Mouse (Mus musculus) heart, embryonic 13.5 days (tissue): ENCODE results near the gene Megf8. TPM values are rescaled to one million over a fixed set of nuclear protein-coding genes. Genes with fewer than 3 reads are reported as not detected.

ENCODE experiments used
- ATAC-seq: fragments of 200-750 bp; cut with Nextera tagmentation; 2 replicates; pipeline ENCODE4 v1.8.0; 2017; ENCODE audit warnings: moderate TSS enrichment; ENCODE audit not compliant: insufficient number of reproducible peaks, low FRiP score, low TSS enrichment; ENCODE audit errors: extremely low read depth
- H3K27ac ChIP-seq: fragments of 300-500 bp; sonication (generic); replicated peaks from 2 replicates; pipeline ENCODE4 v1.5.1; 2015; ENCODE audit warnings: moderate library complexity, mild to moderate bottlenecking, inconsistent platforms
- H3K27me3 ChIP-seq: fragments of 300-500 bp; sonication (generic); replicated peaks from 2 replicates; pipeline ENCODE4 v1.6.1; 2015; ENCODE audit warnings: mild to moderate bottlenecking, inconsistent platforms
- H3K36me3 ChIP-seq: fragments of 300-500 bp; sonication (generic); 2 replicates; pipeline ENCODE4 v1.6.1; 2015; ENCODE audit warnings: mild to moderate bottlenecking, inconsistent platforms
- H3K4me1 ChIP-seq: fragments of 300-500 bp; sonication (generic); 2 replicates; pipeline ENCODE4 v1.6.1; 2015; ENCODE audit warnings: inconsistent platforms
- H3K4me2 ChIP-seq: fragments of 300-500 bp; sonication (generic); 2 replicates; pipeline ENCODE4 v1.6.1; 2015; ENCODE audit warnings: inconsistent platforms, mild to moderate bottlenecking, moderate library complexity
- H3K4me3 ChIP-seq: fragments of 300-500 bp; sonication (generic); 2 replicates; pipeline ENCODE4 v1.5.1; 2015; ENCODE audit warnings: moderate library complexity, mild to moderate bottlenecking, inconsistent platforms
- H3K9ac ChIP-seq: fragments of 300-500 bp; sonication (generic); 2 replicates; pipeline ENCODE4 v1.6.1; 2015; ENCODE audit warnings: inconsistent platforms, mild to moderate bottlenecking, moderate library complexity
- H3K9me3 ChIP-seq: fragments of 300-500 bp; sonication (generic); 2 replicates; pipeline ENCODE4 v1.6.1; 2016; ENCODE audit warnings: inconsistent platforms
- WGBS: fragments of 180-500 bp; shearing (Covaris S2); methylation state at CpG from one replicate; pipeline ENCODE4 v1.1.7; 2015; ENCODE audit warnings: mixed read lengths; 5-methylcytosine and 5-hydroxymethylcytosine counted together
- polyA plus RNA-seq: library from polyadenylated mRNA; unstranded; fragments of >200 nt; fragmentation: Nextera tagmentation; extraction: Ambion mirVana; gene quantifications from 2 replicates; pipeline ENCODE4 v1.2.1, GENCODE M21; 2015

The Megf8 gene
- polyA plus RNA-seq, 1 experiment from 2014 or later, result 7.5 TPM

- Histone ChIP-seq H3K4me2 (peak overlapping the region; percentile 92), H3K4me1 (peaks cover 63% of the 10 kb centered on the region), H3K4me3 (peak overlapping the region; percentile 69), H3K27ac (peak overlapping the region; percentile 100), H3K36me3 (peaks cover 18% of the 10 kb centered on the region), H3K9me3 (no peaks in the 10 kb centered on the region), H3K9ac (peak overlapping the region; percentile 91), H3K27me3 (no peaks in the 10 kb centered on the region)
- ATAC-seq, result no peak
- WGBS, result 16% methylated on average over 12 of the region's 12 CpGs
Measured at GRCm38 (mm10) chr7:25281166-25281733, 35.7 kb upstream of the Megf8 start.

GRCm38 (mm10) chr7:25281734-25282601 is 35.0 kb upstream of the Megf8 start:
- WGBS, result under 1% methylated on average over 55 of the region's 108 CpGs
- peak overlapping the region; percentile 69 for H3K4me3 ChIP-seq
- peak overlapping the region; percentile 91 for H3K9ac ChIP-seq
- peaks cover 25% of the 10 kb centered on the region for H3K36me3 ChIP-seq
- H3K27ac ChIP-seq, result peak overlapping the region; percentile 100
- no peaks in the 10 kb centered on the region for H3K27me3 ChIP-seq
- peak; percentile 79 for ATAC-seq
- H3K4me2 ChIP-seq, result peak overlapping the region; percentile 97
- H3K4me1 ChIP-seq, result peaks cover 56% of the 10 kb centered on the region
- no peaks in the 10 kb centered on the region for H3K9me3 ChIP-seq

DNA sequence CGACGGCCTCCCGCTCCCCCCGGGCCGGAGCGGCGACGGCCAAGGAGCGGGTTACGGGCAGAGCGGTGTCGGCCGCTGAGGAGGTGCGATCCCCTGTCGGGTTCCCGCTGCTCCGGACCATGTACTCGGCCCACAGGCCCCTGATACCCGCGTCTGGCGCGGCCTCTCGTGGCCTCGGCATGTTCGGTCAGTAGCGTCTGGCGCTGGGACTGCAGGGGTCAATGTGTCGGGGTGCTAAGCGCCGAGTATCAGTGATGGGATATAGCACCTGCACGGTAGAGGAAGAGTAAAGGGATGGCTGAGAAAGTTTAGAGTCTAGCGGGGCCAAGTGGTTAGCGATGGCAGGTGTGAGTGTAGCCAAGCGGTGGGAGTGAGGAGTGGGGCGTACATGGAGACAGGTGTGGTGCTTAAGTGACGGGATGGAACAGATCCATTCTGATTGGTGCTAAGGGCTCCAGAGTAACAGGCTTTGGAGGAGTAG is 34.2 kb upstream of the Megf8 start:
- Histone ChIP-seq H3K9ac (peak overlapping the region; percentile 87), H3K27ac (peak overlapping the region; percentile 100), H3K9me3 (no peaks in the 10 kb centered on the region), H3K4me3 (peak overlapping the region; percentile 69), H3K4me2 (peak overlapping the region; percentile 97), H3K27me3 (no peaks in the 10 kb centered on the region), H3K4me1 (peaks cover 48% of the 10 kb centered on the region), H3K36me3 (peaks cover 33% of the 10 kb centered on the region)
- ATAC-seq, result peak; percentile 0; the same call in 1 of the 2 replicates
- WGBS, result 1% methylated on average over 27 of the region's 36 CpGs

- H3K36me3 ChIP-seq, result peaks cover 42% of the 10 kb centered on the region
- no peak for ATAC-seq
- WGBS, result 9% methylated on average over 5 of the region's 5 CpGs
- no peaks in the 10 kb centered on the region for H3K9me3 ChIP-seq
- H3K27me3 ChIP-seq, result no peaks in the 10 kb centered on the region
- H3K27ac ChIP-seq, result peak overlapping the region; percentile 100
- H3K9ac ChIP-seq, result peak overlapping the region; percentile 87
- peak overlapping the region; percentile 69 for H3K4me3 ChIP-seq
- peak overlapping the region; percentile 97 for H3K4me2 ChIP-seq
- H3K4me1 ChIP-seq, result peaks cover 45% of the 10 kb centered on the region
Measured at GRCm38 (mm10) chr7:25283637-25284036, 33.3 kb upstream of the Megf8 start.

DNA sequence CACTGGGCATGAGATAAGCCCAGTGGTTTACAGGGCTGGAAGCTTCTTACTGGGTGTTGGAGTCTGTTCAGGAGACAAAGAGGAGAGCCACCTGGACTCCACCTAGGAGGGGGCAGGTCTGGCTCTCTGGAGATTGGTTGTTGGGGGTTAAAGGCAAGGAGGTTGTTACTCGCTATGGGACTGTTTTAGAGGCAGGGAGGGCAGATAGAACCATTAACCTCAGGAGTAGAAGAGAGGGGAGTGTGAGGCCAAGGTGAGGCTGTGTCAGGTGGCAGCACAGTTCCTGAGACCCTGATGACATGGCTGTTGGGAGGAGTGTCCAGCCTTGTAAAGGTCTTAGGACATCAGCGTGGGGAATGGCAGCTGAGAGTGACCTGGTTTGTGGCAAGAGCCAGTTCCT is 32.8 kb upstream of the Megf8 start:
- no peak for ATAC-seq
- Histone ChIP-seq H3K9me3 (no peaks in the 10 kb centered on the region), H3K27me3 (no peaks in the 10 kb centered on the region), H3K36me3 (peaks cover 47% of the 10 kb centered on the region), H3K27ac (peak overlapping the region; percentile 100), H3K9ac (peak overlapping the region; percentile 87), H3K4me1 (peaks cover 45% of the 10 kb centered on the region), H3K4me2 (peak overlapping the region; percentile 97), H3K4me3 (peak overlapping the region; percentile 69)
- 58% methylated on average over 2 of the region's 2 CpGs for WGBS

- peaks cover 53% of the 10 kb centered on the region for H3K36me3 ChIP-seq
- peak overlapping the region; percentile 97 for H3K4me2 ChIP-seq
Measured at GRCm38 (mm10) chr7:25284766-25285165, 32.2 kb upstream of the Megf8 start.

DNA sequence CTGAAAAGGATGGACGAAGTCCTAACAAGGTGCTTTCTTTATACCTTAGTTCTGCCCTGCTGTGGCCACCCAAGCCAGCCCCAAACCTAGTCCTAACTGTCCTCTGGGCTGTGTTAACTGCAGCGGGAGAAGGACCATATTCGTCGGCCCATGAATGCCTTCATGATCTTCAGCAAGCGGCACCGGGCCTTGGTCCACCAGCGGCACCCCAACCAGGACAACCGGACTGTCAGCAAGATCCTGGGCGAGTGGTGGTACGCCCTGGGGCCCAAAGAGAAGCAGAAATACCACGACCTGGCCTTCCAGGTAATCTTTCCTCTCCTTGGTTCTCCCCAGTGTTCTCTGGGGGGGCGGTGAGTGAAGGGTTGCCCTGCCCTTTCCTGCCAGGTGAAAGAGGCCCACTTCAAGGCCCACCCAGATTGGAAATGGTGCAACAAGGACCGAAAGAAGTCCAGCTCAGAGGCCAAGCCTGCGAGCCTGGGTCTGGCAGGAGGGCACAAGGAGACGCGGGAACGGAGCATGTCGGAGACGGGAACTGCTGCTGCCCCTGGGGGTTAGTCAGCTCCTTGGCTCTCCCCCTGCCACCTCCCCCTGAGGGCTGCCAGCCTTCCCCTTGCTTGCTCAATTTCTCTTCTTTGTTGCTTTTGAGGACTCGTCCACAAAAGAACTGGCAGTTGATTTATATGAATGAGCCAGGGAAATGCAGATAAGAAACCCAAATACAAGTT is 31.3 kb upstream of the Megf8 start:
- 89% methylated on average over 20 of the region's 20 CpGs for WGBS
- Histone ChIP-seq H3K27me3 (no peaks in the 10 kb centered on the region), H3K9ac (no peak overlapping the region), H3K4me1 (peaks cover 36% of the 10 kb centered on the region), H3K27ac (no peak overlapping the region), H3K4me3 (no peak overlapping the region), H3K36me3 (peaks cover 62% of the 10 kb centered on the region), H3K4me2 (no peak overlapping the region), H3K9me3 (no peaks in the 10 kb centered on the region)
- ATAC-seq, result no peak

More at GRCm38 (mm10) chr7:25284766-25285165, 32.2 kb upstream of the Megf8 start:
- Histone ChIP-seq H3K27me3 (no peaks in the 10 kb centered on the region), H3K9me3 (no peaks in the 10 kb centered on the region), H3K4me3 (peak overlapping the region; percentile 69; the same call in 1 of the 2 replicates), H3K27ac (peak overlapping the region; percentile 100; the same call in 1 of the 2 replicates), H3K4me1 (peaks cover 42% of the 10 kb centered on the region), H3K9ac (peak overlapping the region; percentile 87)
- WGBS, result 62% methylated on average over 5 of the region's 5 CpGs
- ATAC-seq, result no peak

- no peak overlapping the region for H3K4me3 ChIP-seq
- no peak overlapping the region for H3K4me2 ChIP-seq
- H3K9ac ChIP-seq, result no peak overlapping the region
- 77% methylated on average over 8 of the region's 8 CpGs for WGBS
- no peak overlapping the region for H3K27ac ChIP-seq
- no peak for ATAC-seq
- H3K36me3 ChIP-seq, result peaks cover 75% of the 10 kb centered on the region
- H3K9me3 ChIP-seq, result no peaks in the 10 kb centered on the region
- H3K4me1 ChIP-seq, result peaks cover 39% of the 10 kb centered on the region
- no peaks in the 10 kb centered on the region for H3K27me3 ChIP-seq
Measured at GRCm38 (mm10) chr7:25286989-25287388, 30.0 kb upstream of the Megf8 start.

DNA sequence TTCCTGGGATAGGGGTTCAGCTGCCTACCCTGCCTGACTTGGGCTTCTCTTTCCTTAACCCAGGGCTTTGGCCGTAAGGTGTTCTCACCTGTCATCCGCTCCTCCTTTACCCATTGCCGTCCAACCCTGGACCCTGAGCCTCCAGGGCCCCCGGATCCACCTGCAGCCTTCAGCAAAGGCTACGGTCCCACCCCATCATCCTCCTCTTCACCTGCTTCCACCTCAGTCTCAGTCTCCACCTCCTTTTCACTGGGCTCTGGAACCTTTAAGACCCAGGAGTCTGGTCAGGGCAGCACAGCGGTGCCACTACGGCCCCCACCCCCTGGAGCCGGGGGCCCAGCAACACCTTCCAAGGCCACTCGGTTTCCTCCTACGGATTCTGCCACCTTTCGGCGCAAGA is 29.0 kb upstream of the Megf8 start:
- no peaks in the 10 kb centered on the region for H3K9me3 ChIP-seq
- no peak overlapping the region for H3K4me2 ChIP-seq
- H3K9ac ChIP-seq, result no peak overlapping the region
- no peaks in the 10 kb centered on the region for H3K27me3 ChIP-seq
- peaks cover 85% of the 10 kb centered on the region for H3K36me3 ChIP-seq
- H3K27ac ChIP-seq, result no peak overlapping the region
- 87% methylated on average over 12 of the region's 12 CpGs for WGBS
- H3K4me1 ChIP-seq, result peaks cover 45% of the 10 kb centered on the region
- H3K4me3 ChIP-seq, result no peak overlapping the region
- ATAC-seq, result no peak

DNA sequence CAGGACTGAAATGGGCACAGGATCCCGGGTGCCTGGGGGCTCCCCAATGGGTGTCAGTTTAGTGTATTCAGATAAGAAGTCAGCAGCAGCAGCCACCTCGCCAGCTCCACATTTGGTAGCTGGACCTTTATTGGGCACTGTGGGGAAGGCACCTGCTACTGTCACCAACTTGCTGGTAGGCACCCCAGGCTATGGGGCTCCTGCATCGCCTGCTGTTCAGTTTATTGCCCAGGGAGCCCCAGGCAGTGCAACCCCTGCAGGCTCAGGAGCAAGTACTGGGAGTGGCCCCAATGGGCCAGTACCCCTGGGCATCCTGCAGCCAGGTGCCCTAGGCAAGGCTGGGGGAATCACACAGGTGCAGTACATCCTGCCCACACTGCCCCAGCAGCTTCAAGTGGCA is 28.2 kb upstream of the Megf8 start:
- Histone ChIP-seq H3K27ac (no peak overlapping the region), H3K4me1 (peaks cover 45% of the 10 kb centered on the region), H3K36me3 (peaks cover 92% of the 10 kb centered on the region), H3K4me2 (no peak overlapping the region), H3K9ac (no peak overlapping the region), H3K27me3 (no peaks in the 10 kb centered on the region), H3K9me3 (no peaks in the 10 kb centered on the region), H3K4me3 (no peak overlapping the region)
- no peak for ATAC-seq
- WGBS, result 93% methylated on average over 3 of the region's 3 CpGs

DNA sequence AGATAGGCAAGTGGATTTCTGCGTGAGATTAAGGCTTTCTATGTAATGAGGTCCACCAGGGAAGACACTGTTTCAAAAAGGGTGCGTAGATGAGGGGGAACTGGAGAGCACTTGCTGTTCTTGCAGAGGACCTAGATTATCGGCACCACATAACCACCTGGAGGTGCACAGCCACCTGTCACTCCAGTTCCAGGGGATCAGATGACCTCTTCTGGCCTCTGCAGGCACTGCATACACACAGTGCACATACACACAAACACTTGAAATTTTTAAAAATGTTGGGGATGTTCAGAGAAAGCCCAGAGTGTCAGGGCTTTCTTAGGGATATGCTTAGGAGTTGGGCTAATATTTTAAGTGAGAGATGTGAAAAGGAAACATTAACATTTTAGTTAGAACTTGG is 27.0 kb upstream of the Megf8 start:
- H3K27me3 ChIP-seq, result no peaks in the 10 kb centered on the region
- no peak for ATAC-seq
- H3K4me3 ChIP-seq, result no peak overlapping the region
- H3K9me3 ChIP-seq, result no peaks in the 10 kb centered on the region
- H3K4me1 ChIP-seq, result peaks cover 40% of the 10 kb centered on the region
- no peak overlapping the region for H3K27ac ChIP-seq
- no peak overlapping the region for H3K4me2 ChIP-seq
- no peak overlapping the region for H3K9ac ChIP-seq
- peaks cover 100% of the 10 kb centered on the region for H3K36me3 ChIP-seq
- 97% methylated on average over 3 of the region's 3 CpGs for whole genome bisulfite sequencing
